Mouse (Mus musculus): Measurements from ENCODE around the gene Palld.

Palld gene

DNA sequence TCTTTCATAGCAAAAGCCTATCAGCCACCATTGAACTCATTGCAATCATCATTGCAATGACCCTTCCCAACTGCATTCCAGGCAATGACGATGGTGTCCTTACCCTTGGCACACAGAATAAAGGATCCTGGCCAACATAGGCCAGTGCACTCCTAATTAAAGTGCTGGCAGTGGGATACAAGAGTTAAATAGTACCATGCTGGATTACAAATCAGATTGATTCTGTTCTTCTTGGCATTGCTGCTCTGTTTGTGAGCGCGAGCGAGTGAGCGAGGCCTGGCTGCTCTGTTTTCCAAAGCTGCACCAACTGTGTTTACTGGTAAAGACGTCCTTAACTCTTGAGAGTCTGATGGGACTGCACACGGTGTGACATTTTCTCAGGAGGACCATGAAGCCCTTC is 37.1 kb downstream of the Palld start:
- no peak for DNase-seq (ENCODE audit: low spot score in 2 of 2)

DNA sequence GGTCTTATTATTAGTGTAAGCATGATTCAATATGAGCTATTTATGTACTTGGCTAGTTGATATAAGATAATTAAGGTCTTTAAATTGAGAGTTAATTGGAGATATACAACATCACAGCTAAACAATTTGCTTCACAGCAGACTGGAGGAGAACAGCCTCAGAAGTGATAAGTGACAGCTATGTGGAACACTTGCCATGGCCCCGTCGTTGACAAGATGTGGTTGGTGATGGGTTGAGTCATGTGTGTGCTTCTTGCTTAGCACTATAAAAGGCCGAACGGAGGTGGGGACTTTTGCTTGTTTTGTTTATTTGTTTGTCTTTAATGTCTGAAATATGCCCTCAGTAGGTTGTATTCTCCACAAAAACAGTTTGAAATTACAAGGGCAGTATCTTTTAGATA is 51.2 kb downstream of the Palld start:
- DNase-seq (ENCODE audit: low spot score in 2 of 2), result peak in 1 of 2 experiments; percentile 51

DNA sequence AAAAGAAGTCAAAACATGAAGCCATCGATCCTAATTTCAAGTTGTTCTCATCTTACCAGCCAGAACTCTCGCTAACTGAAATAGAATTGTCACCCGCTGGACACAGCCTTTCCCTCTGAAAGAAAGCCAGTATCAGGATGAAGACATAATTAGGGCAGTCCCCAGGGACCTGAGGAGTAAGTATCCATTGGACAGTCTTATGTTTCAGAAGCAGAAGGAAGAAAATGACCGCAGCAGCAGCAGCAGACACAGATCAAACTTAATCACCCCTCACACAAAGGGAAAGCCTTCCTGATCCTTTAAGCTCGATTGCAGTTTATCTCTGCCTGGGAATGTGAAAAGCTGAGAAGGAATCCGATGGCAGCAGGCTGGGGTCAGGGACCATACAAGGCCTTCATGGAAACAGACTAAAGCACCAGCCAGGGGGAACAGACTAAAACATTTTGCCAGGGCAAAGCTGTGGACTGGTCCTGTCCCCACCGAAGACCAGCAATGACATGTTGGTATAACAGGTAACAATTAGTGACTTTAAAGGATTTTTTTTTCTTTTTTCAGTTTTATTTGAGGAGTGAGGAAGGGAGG is 53.8 kb downstream of the Palld start:
- DNase-seq (ENCODE audit: low spot score in 2 of 2), result no peak

DNA sequence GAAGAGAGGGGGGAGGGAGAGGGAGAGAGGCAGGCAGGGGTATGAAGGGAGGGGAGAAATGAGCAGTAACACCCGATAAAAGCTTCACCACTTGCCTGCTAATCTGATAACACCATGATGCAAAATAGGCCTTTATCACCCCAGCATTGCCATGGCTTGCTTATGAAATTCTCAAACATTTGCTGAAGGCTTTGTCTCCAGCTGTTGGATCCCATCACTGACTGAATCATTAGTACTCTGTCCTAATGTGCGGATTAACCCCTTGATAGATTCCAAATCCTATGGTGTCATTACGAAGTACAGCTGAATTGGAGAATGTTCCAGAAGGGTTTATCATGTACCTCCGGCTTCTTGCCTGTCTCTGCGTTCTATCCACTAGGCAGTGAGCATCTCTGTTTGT is 55.0 kb downstream of the Palld start:
- DNase-seq (ENCODE audit: low spot score in 2 of 2), result no peak

DNA sequence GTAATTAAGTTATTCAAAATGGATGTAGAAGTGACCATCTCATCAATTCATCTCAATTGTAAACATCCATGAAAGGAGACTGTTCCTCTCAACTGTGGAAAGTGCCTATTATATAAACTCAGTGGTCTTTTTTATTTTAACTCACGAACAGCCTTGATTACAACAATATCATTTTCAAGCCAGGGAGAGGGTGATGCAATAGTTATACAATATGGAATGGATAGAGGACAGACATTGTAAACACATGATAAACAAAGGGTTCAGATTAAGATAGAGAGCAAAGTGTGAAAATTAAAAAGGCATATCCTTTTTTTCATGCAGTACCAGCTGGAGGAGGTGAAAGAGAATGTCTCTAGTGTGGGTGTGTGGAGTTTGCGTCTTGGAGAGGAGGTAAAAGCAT is 57.5 kb downstream of the Palld start:
- no peak for DNase-seq (ENCODE audit: low spot score in 2 of 2)

DNA sequence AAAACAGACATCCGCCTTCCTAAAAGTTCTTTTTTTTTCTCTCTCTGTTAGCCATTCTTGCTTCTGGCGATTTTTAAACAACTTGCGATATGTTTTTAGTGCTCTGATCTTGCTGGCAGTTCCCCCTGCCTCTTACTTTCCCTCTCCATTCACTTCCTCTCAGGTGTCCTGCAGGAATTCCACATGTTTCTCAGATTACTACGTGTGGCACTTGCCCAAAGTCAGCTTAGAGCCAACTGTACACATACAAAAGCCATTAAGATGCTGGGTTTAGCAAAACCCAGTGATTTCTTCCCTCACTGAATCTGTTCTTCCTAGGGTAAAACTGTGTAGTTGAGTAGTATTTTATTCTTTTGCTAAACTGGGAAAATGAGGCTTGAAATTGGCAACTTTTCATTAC is 57.9 kb downstream of the Palld start:
- DNase-seq (ENCODE audit: low spot score in 2 of 2), result no peak

DNA sequence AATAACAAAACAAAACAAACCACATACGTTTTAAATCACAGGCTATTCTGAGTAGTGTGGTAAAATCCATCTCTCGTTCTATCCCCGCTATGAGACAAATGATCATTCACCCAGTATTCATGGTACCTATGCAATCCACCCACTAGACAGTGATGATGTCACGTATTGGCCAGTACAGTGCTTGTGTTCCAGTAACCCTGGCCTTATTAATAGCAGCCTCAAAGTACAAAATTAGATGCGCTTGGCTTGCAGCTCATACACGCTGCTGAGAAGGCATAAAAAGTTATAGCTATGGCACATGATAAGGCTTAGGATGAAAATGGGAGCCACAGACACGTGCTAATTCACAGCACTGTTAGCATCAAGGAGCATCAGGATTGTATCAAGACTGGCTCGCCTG is 58.7 kb downstream of the Palld start:
- peak; percentile 34 to 38 for DNase-seq (ENCODE audit: low spot score in 2 of 2)

DNA sequence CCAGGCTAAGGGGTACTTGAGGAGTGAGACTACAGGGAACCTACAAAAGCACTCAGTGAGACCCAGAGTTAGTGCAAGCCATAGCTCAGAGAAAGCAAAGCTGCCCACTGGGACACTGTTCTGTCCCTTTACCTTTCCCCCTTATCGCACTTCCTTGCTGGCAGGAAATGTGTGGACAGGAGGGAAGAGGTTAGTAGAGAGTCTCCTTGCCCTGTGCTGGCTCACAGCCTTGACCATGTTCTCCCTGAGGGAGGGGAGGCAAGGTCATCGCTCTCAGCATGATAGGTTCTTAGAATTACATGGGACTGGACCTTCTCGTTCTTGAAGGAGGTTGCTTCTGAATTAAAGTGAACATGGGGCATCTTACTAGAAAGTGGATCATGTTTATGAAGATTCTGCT is 69.3 kb downstream of the Palld start:
- DNase-seq (ENCODE audit: low spot score in 2 of 2), result no peak

DNA sequence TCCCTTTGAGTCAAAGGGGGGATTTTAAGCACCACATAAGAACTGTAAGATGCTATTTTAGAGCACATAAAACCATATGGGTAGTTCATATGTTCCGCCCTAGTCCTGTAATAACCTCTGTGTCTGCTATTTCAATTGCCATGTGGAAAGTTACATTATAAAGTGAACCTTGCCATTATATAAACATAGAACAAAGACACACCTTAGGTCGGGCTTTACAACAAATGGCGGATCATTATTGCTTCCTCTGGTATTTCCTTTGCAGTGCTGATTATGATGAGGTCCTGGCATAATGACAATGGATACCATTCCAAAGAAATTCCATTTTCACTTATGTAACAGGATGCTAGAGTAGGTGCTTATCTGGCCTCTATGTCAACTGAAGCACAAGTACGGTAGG is 70.5 kb downstream of the Palld start:
- DNase-seq (ENCODE audit: low spot score in 2 of 2), result peak; percentile 47 to 79

DNA sequence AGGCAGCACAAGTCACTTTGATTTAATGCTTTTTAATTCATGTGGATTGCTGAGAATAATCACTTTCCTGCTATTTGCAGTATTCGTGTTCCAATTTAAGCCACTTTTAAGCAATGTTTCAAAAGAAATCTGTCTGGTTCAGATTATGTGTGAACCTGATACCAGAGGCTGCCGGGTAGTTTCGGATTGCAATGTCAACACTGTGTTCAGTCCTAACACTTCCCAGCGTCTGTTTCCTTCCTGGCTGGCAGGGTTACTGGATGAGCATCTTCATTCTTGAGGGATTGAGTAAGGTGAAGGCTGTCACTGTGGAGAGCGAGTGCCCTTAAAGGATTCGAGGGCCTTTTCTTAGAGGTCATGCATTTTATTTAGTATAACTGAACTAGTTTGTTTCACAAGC is 71.7 kb downstream of the Palld start:
- DNase-seq (ENCODE audit: low spot score in 2 of 2), result no peak

DNA sequence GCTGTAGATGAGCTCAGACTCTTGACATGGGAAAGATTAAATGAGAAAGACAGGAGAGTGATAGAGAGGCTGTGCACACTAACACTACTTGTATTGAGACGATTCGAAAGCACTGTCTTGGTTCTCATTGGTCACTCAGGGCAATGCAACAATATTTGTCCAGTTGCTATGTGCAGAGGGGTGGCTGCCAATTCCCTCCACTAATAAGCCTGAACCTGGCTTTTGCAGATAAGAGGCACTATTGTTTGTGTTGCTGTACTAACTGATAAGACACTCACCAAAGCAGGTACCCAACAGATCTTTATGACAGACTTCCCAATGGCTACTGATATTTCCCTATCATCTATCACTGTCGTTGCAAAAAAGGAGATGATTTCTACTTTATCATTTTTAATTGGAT is 77.9 kb downstream of the Palld start:
- DNase-seq (ENCODE audit: low spot score in 2 of 2), result peak; percentile 46 to 57

DNA sequence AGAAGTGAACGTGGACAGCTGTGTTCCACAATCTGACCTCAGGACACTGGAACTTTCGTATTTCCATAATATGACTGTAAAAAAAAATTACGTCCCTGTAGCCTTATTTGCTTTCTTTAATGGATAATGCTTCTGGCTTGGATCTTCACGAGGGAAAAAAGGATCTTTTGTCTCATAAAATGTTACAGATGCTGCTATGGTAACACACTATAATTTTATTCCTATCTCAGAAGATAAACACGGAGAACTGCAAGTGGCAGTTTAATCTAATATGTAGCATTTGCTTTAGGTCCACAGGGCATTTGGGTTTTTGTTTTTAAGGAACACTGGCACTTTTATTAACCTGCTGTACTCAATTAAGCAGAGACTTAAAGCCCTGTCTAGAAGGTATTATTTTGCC is 79.3 kb downstream of the Palld start:
- DNase-seq (ENCODE audit: low spot score in 2 of 2), result no peak

DNA sequence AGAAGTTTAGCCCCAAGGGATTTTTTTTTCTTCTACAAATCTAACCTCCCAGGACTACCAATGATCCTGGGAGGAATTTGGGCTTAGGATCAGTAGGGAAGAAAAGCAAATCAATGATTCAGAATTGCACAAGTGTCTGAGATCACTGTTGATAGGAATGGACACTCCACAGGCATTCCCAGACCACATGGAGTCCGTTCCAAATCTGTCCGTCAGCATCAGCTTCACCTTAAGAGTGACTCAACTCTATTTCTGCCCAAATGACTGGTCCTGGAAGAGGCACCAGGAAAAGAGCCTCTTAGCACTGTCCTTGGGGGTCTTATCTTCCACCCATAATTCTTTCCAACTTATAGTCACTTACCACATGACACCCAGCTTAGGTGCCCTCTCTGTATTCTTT is 98.7 kb downstream of the Palld start:
- DNase-seq (ENCODE audit: low spot score in 2 of 2), result no peak

DNA sequence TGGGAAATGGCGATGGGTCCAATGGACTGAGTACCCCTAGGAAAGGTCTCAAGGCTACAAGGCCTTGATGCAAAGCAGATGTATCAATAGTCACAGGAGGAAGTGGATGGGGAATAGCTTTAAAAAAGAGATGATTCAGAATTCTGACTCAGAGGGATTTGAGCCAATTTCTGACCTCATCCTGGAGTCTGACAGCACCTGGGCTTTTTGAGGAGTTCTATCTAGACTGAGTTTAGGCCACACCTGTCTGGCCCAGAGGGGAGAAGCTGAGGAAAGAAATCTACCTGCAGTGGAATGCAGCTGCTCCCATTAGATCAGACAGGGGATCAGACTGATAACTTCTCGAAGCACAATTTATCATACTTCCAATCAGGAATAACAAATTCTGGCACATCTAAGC is 99.7 kb downstream of the Palld start:
- DNase-seq (ENCODE audit: low spot score in 2 of 2), result no peak

DNA sequence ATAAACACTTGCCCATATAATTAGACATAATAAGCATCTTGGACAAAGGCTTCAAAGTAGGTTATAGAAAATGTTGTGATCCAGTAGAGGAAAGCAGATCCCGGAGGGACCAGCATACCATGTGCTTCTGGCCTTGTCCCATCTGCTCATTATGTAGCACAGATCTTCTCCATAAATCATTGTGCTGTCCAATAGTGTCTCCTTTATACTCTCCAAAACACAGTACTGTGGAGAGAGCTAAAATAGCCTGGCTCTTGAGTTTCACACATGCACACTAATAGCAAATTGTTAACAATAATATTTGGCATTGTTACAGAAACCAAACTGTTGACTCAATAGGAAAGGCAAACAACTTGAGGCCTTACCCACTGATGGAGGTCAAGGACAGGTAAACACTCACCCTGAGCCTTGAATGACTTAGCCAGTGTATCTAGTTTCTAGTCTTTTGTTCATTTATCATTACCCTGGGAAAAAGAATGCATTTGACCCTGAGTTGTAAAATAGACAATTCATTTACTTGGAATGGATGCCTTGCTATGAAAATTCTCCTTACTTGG is 105.0 kb downstream of the Palld start:
- no peak for DNase-seq (ENCODE audit: low spot score in 2 of 2)

DNA sequence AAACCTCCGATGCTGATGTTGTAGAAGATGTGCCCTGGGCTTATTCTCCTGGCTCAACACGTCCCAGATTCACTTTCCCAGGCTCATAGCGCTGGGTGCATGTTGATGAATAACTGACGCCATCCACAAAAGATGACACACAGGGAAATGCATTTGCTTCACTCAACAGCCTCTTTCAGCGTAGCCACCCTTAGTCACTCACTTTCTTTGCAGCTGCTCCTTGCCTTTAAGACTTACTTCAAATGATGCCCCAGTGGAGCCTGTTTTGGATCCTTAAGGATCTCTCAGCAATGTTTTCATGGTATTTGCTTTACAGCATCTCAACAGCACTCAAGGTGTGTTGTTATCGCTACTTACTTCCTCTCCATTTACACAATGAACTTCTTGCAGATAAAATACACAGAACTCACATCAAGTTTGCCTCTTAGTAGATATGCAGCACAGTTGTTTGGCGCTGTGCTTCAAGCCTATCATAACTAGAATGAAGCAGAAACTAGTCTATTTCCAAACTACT is 105.9 kb downstream of the Palld start:
- no peak for DNase-seq (ENCODE audit: low spot score in 2 of 2)

DNA sequence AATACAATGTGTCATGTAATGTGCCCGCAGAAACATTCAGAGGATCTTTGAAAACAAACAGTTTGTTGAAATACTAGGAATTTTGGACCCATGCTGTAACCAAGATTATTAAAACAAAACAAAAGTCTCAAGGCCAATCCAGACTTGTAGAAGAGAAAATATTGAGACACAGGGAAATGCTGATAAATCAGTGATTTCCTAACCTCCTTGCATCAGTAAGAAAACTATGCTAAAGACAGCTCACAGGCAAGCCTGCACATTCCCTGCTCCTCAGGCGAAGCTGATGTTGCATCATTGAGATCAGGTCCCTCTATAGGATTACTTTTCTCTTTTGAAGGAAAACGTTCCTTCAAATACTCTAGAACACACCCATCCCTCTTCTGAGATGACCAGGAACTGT is 112.5 kb downstream of the Palld start:
- DNase-seq (ENCODE audit: low spot score in 2 of 2), result no peak

DNA sequence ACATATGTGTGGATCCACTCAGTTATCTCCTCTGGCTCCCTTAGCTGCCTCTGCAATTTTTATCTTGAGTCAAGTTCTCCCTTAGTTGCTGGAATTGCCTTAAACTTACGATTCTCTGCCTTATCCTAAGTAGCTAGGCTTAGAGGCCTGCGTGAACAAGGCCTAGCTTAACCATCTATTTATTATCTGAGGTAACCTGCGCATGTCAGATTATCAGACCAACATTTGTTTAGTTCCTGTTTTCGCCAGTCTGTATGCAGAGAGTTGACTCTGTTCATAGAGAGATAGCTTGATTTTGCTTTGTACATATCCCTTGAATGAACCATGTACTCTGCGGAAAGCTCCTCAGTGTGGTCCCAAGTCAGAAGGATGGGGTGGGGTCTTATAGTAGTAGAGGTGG is 113.2 kb downstream of the Palld start:
- DNase-seq (ENCODE audit: low spot score in 2 of 2), result no peak

DNA sequence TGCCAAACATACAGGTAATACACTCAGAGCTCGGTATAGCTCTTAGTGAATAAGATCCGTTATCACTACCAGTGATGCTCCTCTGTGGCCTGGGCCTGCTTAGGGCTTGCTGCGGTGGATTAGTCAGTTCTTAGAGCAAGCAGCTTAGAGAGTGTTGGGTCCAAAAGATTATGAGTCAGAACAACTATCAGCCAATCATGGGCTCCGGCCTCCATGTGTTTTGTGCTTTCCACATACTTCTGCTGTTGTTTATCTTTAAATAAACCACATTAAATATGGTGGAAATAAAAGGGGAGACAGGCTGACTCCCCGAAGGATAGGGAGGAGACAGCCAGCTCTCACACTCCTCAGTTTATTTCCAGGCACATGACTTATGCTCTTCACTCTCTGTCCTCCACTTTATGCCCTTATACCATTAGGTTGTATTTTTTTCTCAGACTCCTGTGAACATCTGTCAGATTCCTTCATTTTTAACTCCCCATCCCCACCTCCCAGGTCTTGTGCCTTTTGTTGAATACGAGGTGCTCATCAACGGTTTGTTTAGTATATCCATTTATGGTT is 119.5 kb downstream of the Palld start:
- no peak for DNase-seq (ENCODE audit: low spot score in 2 of 2)

DNA sequence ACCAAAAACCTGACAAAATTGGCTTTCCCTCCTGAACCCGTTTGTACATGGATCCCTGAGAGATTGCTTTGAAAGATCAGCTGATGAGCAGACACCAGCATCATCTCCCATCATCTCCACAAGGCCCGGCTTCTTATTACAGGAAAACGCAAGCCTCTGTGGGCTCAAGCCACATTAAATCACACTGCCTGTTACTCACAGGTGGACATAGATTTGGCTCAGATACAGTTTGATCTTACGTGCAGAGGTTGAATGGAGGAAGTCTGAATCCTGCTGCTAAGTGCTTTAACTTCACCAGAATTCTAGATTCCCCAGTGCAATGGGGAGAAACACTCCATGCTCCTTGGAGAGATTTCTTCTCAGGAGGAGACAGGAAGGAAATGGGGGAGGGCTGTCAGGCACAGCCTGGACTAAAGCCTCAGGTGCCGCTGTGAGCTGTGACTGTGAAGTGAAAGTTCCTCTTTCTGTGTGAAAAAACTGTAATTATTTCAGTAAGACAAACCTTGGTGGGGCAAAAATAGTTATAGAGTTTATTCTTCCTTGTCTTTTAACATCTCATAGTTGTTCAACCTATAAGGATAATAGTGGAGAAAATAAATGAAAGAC is 121.7 kb downstream of the Palld start:
- DNase-seq (ENCODE audit: low spot score in 2 of 2), result no peak

DNA sequence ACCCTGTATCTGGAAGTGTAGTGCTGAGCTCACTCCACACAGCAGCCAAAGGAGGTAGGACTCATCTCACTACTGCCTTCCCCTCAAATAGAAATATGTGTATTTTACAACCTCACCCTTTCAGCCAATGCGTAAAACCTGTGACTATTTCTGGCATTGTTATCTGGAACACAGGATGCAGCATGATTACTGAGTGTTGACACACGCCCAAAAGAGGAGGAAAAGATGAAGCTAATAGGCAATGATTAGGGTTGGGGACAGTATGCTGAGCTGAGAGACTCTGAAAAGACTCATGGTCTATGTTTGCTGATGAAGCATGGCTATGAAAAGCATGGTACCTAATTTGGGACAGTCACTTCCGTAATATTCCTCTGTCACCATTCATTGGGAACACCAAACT is 124.3 kb downstream of the Palld start:
- peak in 1 of 2 experiments; percentile 22 for DNase-seq (ENCODE audit: low spot score in 2 of 2)

DNA sequence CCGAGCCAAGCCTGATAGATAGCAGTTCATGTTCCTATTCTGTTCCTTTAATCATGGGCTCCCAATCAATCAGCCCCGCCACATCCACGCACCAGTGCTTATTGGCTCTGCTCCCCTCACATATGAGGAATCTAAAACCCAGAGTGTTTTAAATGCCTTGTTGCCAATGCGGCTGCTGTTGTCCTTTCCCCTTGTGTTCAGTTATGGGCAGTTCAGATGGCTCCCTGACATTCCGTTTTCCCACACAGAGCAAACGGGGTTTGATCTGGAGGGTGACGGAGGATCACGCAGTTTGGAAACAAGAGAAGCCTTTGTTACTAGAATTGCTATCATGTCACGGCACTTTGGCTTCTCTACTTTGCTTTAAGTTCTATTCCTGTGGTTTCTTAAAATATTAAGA is 125.9 kb downstream of the Palld start:
- no peak for DNase-seq (ENCODE audit: low spot score in 2 of 2)

DNA sequence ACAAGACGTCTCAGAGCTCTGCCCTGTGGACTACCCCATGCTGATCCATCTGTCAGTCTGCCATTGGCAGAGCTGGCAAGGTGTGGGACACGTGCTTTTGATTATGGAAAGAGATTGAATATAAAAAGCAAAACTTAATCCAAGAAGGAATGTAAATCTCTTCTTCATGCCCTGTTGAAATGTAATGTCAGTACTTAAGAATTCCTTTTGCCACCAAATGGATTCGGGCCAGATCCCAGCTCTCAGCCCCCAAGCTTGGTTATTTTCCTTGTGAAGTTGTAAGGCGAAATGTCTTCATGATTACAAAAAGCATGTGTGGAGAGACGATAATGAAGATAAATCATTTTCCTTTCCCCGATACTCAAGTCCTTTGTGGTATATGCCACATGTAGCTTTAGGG is 126.6 kb downstream of the Palld start:
- DNase-seq (ENCODE audit: low spot score in 2 of 2), result no peak
